Mouse (Mus musculus) neural tube, embryonic 10.5 days (tissue): ENCODE data around the gene Wdr81.

Experiments used
- DNase-seq: peaks from one replicate; pipeline ENCODE4 v3.0.0-alpha.2; 2017; ENCODE audit warnings: low spot score; ENCODE audit errors: extremely low spot score

Gene Wdr81

DNA sequence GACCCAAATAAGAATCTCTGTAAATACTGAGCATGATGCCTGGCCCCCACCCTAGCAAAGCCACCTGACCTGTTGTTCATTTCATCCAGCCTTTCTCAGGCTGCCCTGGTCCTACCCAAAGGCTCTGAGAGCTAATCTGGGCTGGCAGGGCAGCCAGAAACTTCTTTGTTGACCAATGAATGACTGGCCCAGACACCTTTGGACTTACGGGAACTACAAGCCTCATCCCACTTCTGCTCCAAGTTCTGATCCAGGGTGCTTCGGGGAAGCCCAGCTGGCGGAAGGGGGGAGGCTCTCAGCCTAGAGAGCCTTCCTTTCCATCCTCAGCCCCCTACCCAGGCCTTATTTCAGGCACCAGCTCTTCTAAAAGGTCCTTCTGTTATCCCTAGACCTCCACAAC, 15.7 kb downstream of the Wdr81 start:
- DNase-seq, result no peak

DNA sequence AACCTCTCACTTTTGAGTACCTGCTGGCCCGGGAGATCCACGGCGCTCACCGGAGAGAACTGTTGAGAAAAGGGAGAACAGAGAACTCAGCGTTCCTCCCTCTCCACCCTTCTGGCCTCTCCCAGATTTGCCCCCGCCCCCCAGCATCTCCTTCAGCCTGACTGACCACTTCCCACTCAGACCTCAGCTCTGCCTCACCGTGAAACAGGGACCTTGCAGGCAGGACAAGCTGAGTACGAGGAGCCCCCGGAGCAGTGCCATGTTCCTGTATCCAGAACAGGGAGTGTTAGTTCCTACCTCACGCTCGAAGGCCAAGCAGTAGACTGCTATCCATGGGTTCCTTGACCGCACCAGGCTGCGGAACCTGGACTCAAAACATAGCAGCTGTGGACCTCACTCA, 16.3 kb downstream of the Wdr81 start:
- no peak for DNase-seq

DNA sequence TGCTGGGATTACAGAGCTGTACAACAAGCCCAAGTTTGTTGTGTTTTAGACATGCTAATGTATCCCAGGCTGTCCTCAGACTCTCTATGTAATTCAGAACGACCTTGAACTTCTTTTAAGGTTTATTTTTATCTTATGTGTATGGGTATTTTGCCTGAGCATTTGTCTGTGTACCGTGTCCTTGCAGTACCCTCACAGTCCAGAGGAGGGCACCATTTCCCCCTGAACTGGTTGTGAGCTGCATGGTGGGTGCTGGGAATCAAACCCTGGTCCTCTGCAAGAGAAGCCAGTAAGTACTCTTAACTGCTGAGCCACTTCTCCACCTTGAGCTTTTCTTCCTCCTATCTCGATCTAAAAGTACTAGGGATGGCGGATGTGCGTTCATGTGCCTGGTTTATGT, 20.4 kb downstream of the Wdr81 start:
- no peak for DNase-seq

DNA sequence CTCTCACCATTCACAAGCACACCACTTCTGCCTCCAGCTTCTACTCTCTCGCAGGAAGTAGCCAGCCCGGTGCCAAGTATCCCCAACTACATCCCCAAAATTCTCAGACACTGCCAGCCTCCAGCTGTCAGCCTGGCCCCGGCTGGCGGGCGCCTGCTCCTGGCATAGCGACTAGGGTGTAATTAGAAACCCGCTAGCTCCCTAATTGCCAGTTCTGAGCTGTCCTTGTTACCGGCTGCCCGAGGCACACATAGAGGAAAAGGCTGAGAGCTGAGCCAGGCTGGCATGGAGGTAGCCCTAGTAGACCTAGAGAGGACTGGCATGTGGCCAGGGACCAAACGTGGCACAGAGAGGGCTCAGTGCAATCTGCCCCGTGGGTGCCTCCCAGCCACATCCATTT, 23.2 kb downstream of the Wdr81 start:
- DNase-seq, result no peak

DNA sequence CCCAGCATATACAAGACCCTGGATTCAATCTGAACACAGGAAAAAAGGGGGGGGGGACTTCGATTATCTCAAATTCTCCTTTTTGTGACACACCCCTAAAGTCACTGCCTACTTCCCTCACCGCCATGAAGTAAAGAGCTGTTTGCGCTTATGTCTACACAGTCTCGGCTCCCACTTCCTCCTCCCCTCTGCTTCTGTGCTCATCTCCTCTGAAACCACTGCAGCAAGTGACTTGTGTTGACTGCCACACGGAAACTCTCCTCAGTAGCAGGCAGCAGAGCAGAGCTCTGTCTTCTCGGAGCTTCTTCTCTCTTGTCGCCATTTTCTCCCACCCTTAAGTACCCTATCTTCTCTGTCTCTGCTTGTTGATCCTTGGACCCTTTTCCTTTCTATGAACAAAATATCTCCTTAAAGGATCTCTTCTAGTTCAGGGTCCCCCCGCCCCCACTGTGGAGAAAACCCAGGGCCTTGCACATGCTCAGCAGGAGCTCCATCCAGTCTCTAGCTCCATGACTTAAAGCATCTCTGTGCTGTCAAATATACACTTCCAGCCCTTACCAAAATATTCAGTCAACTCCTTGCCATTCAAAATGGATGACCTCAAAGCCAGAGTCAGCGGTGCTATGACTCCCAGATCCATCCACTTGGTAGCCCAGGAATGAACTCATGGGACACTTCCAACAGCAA, 25.4 kb downstream of the Wdr81 start:
- DNase-seq, result no peak

DNA sequence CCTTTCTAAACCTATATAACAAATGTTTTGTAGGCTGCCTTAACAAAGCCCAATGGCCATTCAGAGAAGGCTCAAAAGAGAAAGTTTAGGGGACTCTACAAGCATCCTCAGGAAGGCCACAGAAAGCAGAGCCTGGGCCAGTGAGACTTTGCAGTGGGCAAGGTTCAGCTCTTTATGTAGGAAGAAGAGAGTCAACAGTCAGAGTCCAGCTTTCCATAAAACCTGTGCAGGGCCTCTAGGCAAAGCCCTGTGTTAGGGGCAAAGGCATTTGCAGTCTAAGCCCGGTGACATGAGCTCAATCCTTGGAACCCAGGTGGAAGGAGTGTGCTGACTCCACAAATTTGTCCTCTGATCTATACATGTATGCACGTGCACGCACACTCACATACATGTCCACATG, 30.1 kb downstream of the Wdr81 start:
- no peak for DNase-seq

DNA sequence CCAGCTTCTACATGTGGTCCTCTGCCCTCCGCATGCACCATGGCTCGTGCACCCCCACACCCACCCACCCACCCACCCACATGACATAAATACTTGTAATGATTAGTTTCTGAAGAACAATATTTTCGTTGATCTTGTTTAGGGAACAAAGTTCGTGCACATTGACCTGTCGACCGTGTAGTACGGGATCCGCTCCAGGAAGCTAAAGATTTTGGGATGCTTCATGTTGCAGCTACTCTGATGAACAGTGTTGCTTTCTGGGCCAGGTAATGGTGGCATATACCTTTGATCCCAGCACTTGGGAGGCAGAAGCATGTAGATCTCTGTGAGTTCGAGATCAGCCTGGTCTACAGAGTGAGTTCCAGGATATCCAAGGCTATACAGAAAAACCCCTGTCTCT, 30.5 kb downstream of the Wdr81 start:
- no peak for DNase-seq

DNA sequence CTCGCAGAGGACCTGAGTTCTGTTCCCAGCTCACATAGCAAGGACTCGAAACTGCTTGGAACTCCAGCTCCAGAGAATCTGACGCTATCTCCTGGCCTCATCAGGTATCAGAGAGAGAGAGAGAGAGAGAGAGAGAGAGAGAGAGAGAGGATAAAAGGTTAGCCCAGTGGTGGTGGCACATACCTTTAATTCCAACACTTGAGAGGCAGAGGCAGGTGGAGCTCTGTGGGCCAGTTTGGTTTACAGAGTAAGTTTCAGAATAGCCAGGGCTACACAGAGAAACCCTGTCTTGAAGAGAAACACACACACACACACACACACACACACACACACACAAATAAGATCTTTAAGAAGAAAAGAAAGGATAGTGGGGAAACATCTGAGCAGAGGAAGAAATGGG, 31.4 kb downstream of the Wdr81 start:
- no peak for DNase-seq

DNA sequence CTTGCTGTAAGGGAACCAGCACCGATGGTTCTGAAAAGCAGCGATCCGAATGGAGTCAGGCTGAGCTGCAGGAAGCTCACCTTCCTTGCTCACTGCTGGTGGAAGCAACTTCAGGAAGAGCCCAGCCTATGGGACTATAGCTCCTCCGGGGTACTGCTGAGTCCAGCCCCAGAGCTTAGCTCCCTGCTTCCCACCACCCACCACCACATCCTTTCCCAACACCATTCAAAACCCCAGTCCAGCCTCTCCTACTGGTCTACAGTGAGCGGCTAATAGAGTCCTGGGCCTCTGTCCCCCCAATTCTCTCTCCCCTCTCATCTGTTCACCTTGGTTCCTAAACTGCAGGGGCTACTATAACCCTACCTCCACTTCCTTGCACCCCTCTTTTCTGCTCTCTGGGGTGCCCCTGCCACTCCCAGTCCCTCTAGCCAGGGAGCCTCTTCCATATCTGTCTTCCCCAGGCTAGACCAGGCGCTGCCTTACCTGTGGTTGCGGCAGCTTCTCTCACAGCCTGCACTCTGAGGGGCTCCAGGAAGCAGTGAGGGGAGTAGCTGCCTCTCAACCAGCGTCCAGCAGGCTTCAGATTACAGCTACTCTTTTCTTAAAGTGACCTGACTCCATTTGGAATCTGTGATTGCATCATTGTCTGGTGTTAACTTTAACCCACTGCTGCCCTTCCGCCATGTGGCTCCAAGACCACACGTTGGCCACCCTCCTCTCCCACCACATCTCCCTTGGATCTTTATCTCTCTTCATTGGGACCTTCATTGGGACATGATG, 32.3 kb downstream of the Wdr81 start, which contains the start of gene Serpinf1:
Gene Serpinf1 (minus strand): TSS at position 689 of the 780 bp plus-strand sequence.
- DNase-seq, result peak; percentile 50

DNA sequence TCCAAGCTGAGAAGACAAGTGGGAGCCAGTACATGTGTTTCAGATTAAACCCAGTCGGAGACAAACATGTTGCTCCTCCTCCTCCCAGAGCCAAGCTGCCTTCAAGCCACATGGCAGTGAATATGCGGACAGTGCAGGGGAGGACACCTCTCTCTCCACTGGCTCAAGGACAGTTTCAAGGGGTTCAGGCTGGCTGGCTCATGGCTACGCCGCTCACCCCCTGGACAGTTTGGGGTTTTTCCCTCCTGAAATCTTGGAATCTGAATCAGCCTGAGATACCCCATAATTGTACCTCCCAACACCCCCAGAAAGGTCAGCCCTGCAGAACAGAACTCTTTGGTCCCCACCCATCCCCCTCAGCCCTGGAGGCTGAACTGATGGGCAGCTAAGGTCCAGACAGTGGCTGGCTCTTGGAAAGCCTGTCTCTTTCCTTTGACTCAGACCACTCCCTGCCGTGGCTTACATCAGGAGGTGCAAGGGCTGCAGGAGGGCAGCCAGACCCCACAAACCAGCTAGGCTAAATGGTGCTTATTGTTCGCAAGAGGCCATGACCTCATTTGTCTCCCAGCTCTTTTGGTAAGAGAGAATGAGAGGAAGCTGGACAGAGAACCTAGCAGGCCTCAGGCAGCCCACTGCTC, 33.0 kb downstream of the Wdr81 start:
- DNase-seq, result peak; percentile 52

DNA sequence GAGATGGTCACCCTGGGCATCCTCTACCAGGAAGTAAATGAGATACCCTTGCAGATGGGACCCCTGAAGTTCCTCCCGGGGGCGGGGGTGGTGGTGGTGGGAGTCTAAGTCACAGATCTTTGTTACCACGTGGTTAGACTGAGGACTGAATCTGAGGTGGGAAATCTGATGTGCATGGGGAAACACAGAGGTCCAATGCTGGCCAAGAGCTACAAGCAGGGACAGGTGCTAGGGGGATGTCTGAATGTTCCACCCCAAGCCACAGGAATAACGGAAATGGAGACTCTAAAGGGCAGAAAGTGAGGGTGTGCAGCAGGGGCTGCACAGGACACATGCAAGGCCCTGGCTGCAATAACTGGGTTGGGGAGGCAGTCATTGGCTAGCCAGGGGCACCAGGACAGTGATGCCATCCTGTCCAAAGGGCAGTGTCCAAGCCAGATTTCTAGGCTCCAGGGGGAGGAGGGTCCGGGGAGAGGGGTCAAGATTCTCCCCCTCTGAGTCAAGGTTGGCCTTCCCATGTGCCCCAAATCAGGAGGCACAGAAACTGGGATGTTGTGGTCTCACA, 33.6 kb downstream of the Wdr81 start:
- peak; percentile 20 for DNase-seq

DNA sequence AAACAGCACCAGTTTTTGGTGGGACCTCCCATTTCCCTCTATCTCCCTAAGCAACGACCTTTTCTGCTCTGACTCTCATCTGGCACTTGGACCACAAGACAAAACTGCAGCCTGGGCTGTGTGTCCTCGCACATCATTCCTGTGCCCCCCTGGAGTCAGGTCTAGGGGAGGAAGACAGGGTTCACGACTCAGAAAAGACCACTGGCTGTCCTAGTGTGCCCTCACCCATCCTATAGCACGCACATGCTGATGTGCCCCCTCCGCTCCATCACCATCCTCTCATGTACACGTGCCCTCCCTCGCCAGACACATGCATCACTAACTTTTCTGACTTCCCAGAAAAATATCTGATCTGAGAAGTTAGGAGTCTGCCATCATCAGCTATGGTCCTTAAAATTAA, 34.5 kb downstream of the Wdr81 start:
- no peak for DNase-seq

DNA sequence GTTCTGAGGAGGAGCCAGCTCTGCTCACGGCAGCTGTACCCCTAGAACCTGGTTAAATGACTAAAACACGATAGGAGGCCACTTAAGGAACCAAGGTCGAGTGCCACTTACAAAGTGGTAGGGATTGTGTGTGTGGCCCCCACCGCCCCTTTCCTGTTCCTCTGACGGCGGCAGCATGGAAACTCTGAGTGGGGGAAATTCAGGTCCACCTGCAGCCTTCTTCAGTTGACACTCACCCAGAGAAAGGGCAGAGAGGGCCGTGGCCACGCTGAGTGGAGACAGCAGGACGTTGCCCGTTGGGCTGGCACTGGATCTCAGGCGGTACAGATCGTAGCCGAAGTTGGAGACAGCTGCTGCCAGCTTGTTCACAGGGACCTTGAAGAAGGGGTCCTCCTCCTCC, 38.5 kb downstream of the Wdr81 start:
- no peak for DNase-seq

DNA sequence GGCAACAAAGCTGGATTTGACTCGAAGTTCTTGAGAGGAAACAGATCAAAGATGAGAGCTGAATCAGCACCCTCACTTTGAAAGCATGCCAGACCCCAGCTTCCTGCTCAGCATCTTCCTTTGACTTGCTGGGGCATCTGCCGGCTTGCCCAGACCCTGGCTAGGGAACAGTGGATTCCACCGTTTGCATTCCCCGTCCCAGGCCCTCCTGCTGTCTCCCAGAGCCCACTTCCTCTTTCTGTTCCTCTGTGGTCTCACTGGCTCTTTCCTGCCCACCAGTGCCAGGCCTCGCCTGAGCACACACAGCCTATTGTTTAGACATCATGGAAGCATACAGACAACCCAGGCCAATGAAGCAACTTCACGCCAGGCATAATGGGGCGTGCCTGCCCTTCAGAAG, 39.4 kb downstream of the Wdr81 start:
- DNase-seq, result no peak

DNA sequence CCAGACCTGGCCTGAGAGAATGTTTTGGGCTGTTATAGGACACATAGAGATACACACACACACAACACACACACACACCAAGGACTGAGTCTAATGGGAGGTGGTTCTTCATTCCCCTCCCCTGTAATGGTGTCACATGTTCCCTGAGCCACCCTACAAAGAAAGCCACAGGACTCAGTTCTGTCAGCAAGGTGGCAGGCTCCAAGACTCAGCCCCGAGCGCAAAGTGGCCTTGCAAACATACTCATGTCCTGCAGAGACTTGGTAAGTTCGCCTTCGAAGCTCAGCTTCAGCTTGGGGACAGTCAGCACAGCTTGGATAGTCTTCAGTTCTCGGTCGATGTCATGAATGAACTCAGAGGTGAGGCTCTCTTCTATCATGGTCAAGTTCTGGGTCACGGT, 43.9 kb downstream of the Wdr81 start:
- DNase-seq, result no peak

DNA sequence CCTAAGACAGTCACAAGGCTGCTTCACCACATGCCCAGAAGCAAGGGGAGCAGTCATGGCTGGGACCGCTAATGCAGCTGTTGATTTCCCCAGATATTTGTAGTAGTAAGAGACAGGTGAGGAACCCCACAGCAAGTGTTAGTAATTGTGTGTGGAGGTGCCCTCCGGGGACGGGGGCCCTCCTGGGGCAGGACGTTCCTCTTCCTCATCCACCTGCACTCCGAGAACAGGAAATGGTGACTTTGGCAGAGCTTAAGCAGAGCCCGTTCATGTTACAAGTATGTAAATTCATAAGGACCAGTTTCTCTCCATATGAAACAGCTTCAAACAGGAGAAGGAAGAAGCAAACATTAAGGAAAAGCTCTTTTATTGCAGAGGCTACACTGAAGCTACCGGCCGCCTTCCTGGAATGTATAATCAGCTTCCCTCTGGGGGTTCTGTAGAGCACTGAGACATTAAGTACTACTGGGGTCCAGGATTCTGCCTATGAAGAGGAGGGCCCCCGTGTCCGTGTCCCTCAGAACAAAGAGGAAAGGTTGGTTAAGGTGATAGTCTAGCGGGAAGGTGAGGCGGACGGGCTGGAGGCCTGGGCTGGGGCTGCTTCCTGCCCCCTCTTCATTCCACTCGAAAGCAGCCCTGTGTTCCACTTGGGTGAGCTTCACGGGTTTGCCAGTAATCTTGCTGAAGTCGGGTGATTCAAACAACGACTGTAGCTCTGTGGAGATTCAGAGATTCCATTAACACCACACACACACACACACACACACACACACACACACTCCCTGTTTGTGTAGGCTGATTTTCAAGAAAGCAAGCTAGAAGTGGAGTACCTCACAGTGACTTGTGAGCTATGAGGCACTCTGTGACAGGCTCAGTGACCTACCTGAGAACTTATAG, 44.6 kb downstream of the Wdr81 start:
- DNase-seq, result no peak

DNA sequence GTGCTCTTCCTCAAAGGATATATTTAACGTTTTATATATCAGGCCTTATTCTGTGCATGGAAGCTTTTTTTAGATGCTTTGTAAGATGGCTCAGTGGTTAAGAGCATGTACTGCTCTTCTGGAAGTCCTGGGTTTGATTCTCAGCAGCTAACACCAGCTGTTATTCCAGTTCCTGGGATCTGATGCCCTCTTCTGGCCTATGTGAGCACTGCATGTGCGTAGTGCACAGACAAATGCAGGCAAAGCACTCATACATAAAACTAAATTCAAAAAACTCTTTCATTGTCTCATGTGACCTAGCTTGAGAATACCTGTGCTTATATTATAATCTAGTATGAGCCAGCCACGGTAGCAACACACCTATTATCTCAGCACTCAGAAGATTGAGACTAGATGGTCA, 47.7 kb downstream of the Wdr81 start:
- DNase-seq, result peak; percentile 54

DNA sequence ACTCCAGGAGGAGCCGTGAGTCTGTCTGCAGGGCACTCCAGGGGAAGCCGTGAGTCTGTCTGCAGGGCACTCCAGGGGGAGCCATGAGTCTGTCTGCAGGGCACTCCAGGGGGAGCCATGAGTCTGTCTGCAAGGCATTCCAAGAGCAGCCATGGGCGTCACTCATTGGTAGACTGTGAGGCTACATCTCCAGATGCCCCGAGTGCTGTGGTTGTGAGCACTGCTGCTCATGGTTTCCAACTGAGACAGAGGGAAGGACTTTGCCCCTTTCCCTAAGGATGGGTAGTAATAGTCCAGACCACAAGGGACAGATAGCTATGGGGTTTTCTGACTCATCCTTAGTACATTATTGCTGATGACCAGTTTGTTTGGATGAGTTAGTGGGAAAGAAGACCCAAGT, 48.4 kb downstream of the Wdr81 start:
- DNase-seq, result no peak

DNA sequence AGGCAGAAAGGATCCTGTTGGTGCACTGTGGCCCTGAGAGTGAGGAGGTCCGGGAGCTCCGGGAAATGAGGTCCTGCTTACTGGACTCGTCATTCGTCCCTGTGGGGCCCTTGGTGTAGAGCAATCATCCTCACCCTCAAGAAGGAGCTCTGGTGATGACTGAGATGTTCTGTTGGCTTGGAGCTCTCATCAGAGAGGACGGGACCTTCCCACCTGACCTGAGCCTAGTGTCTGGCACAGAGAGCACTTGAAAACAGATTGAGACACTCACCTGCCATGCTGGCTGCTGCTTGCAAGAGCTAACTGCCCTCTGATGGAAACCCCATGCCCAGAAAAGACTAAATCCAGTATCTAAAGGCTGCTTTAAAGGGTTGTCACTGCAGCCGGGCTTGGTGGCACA, 49.7 kb downstream of the Wdr81 start:
- DNase-seq, result no peak

DNA sequence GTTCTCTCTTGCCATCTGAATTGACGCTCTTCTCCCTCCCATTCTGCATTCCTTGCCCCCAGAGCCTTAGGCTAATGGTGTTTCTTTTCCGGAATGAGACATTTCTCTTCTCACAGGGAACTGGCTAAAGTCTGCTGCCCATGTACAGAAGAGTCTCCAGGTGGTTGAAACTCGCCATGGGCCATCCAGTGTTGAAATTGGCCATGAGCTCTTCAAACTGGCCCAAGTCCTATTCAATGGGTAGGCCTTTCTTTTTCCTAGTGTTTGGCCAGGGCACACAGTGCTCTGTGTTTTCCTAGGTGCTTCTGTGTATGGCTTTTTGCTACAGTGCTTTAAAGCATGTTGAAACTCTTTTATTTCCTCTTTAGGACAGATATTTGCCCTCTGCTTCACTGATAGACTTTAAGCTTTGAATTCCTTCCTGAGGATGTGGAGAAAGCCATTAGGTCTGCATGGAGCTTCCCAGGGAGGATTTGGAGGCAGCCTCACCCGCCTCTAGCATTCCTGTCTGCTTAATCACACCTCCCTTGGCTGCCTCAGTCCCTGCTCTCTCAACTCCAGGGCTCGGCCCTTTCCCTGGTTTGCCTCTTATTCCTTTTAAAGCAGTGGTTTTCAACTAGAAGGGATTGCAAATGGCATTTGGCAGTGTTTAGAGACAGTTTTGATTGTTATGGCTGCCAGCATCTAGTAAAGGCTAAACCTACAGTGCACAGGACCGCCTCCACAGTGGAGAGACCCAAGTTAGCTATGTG, 51.0 kb downstream of the Wdr81 start:
- no peak for DNase-seq
